Mouse (Mus musculus): ENCODE measurements around the gene Srsf6.

Gene Srsf6

DNA sequence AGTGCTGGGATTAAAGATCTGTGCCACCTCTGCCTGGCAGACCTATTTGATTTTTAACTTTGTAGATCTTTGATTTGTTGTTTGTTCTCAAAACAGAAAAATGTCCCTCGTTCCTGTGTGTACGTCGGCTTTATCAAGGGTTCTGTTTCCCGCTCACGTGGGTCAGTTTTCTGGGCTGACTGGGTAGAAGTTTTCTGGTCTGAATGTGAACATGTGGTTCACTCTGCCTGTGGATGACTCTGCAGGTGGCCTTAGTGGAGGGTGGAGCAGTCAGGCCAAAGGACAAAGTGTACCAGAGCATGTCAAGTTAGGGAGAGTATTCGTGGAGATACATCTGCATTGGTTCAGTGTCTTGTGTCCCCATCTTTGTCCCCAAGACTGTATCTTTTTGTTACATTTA is 53.1 kb downstream of the Srsf6 start:
- DNase-seq (ENCODE audit: low read depth, low spot score), result no peak

GRCm38 (mm10) chr2:162985923-162986322 is 54.6 kb downstream of the Srsf6 start:
- DNase-seq (ENCODE audit: low read depth, low spot score), result peak; percentile 24
